Mouse (Mus musculus) neural tube, embryonic 14.5 days (tissue): ENCODE results near the gene Garnl3. TPM values are rescaled to one million over a fixed set of nuclear protein-coding genes. Genes with fewer than 3 reads are reported as not detected.
A peak's percentile ranks its signal among the peaks of the same experiment; 100 is the strongest.

Source experiments
- ATAC-seq: fragments of 200-750 bp; cut with Nextera tagmentation; 2 replicates; pipeline ENCODE4 v1.8.0; 2017; ENCODE audit warnings: low read depth, mild to moderate bottlenecking, moderate TSS enrichment, moderate library complexity
- H3K27ac ChIP-seq: fragments of 300-500 bp; sonication (generic); 2 replicates; pipeline ENCODE4 v1.5.1; 2014; ENCODE audit warnings: low read depth, mild to moderate bottlenecking, control low read depth, low read length, moderate library complexity, mixed read lengths
- H3K27me3 ChIP-seq: fragments of 300-500 bp; sonication (generic); 2 replicates; pipeline ENCODE4 v1.6.1; 2014; ENCODE audit warnings: low read length; ENCODE audit not compliant: control insufficient read depth, insufficient read depth
- H3K36me3 ChIP-seq: fragments of 300-500 bp; sonication (generic); 2 replicates; pipeline ENCODE4 v1.6.1; 2014; ENCODE audit warnings: low read length, mixed read lengths; ENCODE audit not compliant: control insufficient read depth, insufficient read depth
- H3K4me1 ChIP-seq: fragments of 300-500 bp; sonication (generic); 2 replicates; pipeline ENCODE4 v1.6.1; 2014; ENCODE audit warnings: low read length; ENCODE audit not compliant: control insufficient read depth, insufficient read depth
- H3K4me2 ChIP-seq: fragments of 300-500 bp; sonication (generic); 2 replicates; pipeline ENCODE4 v1.6.1; 2014; ENCODE audit warnings: mild to moderate bottlenecking, low read depth, low read length, control low read depth
- H3K4me3 ChIP-seq: fragments of 300-500 bp; sonication (generic); 2 replicates; pipeline ENCODE4 v1.5.1; 2014; ENCODE audit warnings: low read depth, low read length, control low read depth, mixed read lengths
- H3K9ac ChIP-seq: fragments of 300-500 bp; sonication (generic); replicated peaks from 2 replicates; pipeline ENCODE4 v1.6.1; 2014; ENCODE audit warnings: low read depth, mild to moderate bottlenecking, control low read depth, low read length, mixed read lengths
- H3K9me3 ChIP-seq: fragments of 300-500 bp; sonication (generic); 2 replicates; pipeline ENCODE4 v1.6.1; 2016; ENCODE audit warnings: low read length; ENCODE audit not compliant: control insufficient read depth
- WGBS: fragments of 180-500 bp; shearing (Covaris S2); extraction: QIAGEN DNeasy Blood & Tissue Kit; methylation state at CpG from one replicate; pipeline ENCODE4 v1.1.7; 2014; 5-methylcytosine and 5-hydroxymethylcytosine counted together
- polyA plus RNA-seq: library from polyadenylated mRNA; unstranded; fragments of >200 nt; fragmentation: Nextera tagmentation; extraction: Ambion mirVana; gene quantifications from 2 replicates; pipeline ENCODE4 v1.2.1, GENCODE M21; 2014

The Garnl3 gene
- polyA plus RNA-seq, 1 experiment from 2014 or later, result 65.7 TPM

- H3K9ac ChIP-seq, result no peak overlapping the region
- no peak overlapping the region for H3K27ac ChIP-seq
- peaks cover 9% of the 10 kb centered on the region for H3K36me3 ChIP-seq
- ATAC-seq, result no peak
- no peak overlapping the region for H3K4me2 ChIP-seq
- H3K9me3 ChIP-seq, result no peaks in the 10 kb centered on the region
- H3K4me1 ChIP-seq, result no peaks in the 10 kb centered on the region
- no peak overlapping the region for H3K4me3 ChIP-seq
- WGBS, result 91% methylated on average over 6 of the region's 6 CpGs
- no peaks in the 10 kb centered on the region for H3K27me3 ChIP-seq
Measured at GRCm38 (mm10) chr2:33136366-33136765, 4.9 kb upstream of the Garnl3 start.

GRCm38 (mm10) chr2:33134766-33135490 lies 3.5 kb upstream of the Garnl3 start:
- Histone ChIP-seq H3K4me3 (no peak overlapping the region), H3K9ac (no peak overlapping the region), H3K4me2 (no peak overlapping the region), H3K9me3 (no peaks in the 10 kb centered on the region), H3K27ac (no peak overlapping the region), H3K27me3 (no peaks in the 10 kb centered on the region), H3K36me3 (peaks cover 7% of the 10 kb centered on the region), H3K4me1 (peaks cover under 1% of the 10 kb centered on the region; the same call in 1 of the 2 replicates)
- WGBS, result 81% methylated on average over 7 of the region's 7 CpGs
- no peak for ATAC-seq

- Histone ChIP-seq H3K27ac (no peak overlapping the region), H3K9me3 (no peaks in the 10 kb centered on the region), H3K9ac (no peak overlapping the region), H3K36me3 (peaks cover 4% of the 10 kb centered on the region; the same call in 1 of the 2 replicates), H3K4me1 (peaks cover 10% of the 10 kb centered on the region; the same call in 1 of the 2 replicates), H3K27me3 (0 out of 2 replicates have a peak, but pooled peaks cover 3% of the 10 kb centered on the region), H3K4me2 (no peak overlapping the region), H3K4me3 (no peak overlapping the region)
- ATAC-seq, result no peak
- 2% methylated on average over 7 of the region's 7 CpGs for WGBS
Measured at GRCm38 (mm10) chr2:33132306-33132705, 852 bp upstream of the Garnl3 start.

- peaks cover 10% of the 10 kb centered on the region; the same call in 1 of the 2 replicates for H3K4me1 ChIP-seq
- no peaks in the 10 kb centered on the region for H3K9me3 ChIP-seq
- peak overlapping the region; percentile 98 for H3K4me2 ChIP-seq
- peak overlapping the region; percentile 78 for H3K9ac ChIP-seq
- H3K36me3 ChIP-seq, result 0 out of 2 replicates have a peak, but pooled peaks cover 1% of the 10 kb centered on the region
- peak; percentile 90 for ATAC-seq
- under 1% methylated on average over 52 of the region's 55 CpGs for WGBS
- peak overlapping the region; percentile 67 for H3K4me3 ChIP-seq
- H3K27me3 ChIP-seq, result 0 out of 2 replicates have a peak, but pooled peaks cover 3% of the 10 kb centered on the region
- peak overlapping the region; percentile 39; the same call in 1 of the 2 replicates for H3K27ac ChIP-seq
Measured at GRCm38 (mm10) chr2:33130526-33131483, 649 bp downstream of the Garnl3 start.

- Histone ChIP-seq H3K27ac (no peak overlapping the region; the same call in 1 of the 2 replicates), H3K4me1 (peaks cover 10% of the 10 kb centered on the region; the same call in 1 of the 2 replicates), H3K36me3 (no peaks in the 10 kb centered on the region), H3K27me3 (0 out of 2 replicates have a peak, but pooled peaks cover 3% of the 10 kb centered on the region), H3K4me3 (peak overlapping the region; percentile 67), H3K4me2 (peak overlapping the region; percentile 98), H3K9me3 (no peaks in the 10 kb centered on the region), H3K9ac (peak overlapping the region; percentile 78)
- 0% methylated on average over 26 of the region's 33 CpGs for WGBS
- ATAC-seq, result peak; percentile 29
Measured at GRCm38 (mm10) chr2:33130141-33130525, 1.3 kb downstream of the Garnl3 start.

GRCm38 (mm10) chr2:33129696-33130095 lies 1.8 kb downstream of the Garnl3 start:
- Histone ChIP-seq H3K27ac (no peak overlapping the region), H3K9me3 (no peaks in the 10 kb centered on the region), H3K4me1 (peaks cover 10% of the 10 kb centered on the region; the same call in 1 of the 2 replicates), H3K9ac (peak overlapping the region; percentile 78), H3K36me3 (no peaks in the 10 kb centered on the region), H3K27me3 (0 out of 2 replicates have a peak, but pooled peaks cover 3% of the 10 kb centered on the region), H3K4me2 (peak overlapping the region; percentile 98), H3K4me3 (peak overlapping the region; percentile 67)
- ATAC-seq, result no peak
- 2% methylated on average over 10 of the region's 10 CpGs for WGBS

GRCm38 (mm10) chr2:33129005-33129404 lies 2.4 kb downstream of the Garnl3 start:
- WGBS, result 76% methylated on average over 2 of the region's 2 CpGs

GRCm38 (mm10) chr2:33127271-33127670 lies 4.2 kb downstream of the Garnl3 start:
- 86% methylated on average over 2 of the region's 2 CpGs for WGBS
- no peak overlapping the region for H3K27ac ChIP-seq
- H3K4me1 ChIP-seq, result peaks cover 10% of the 10 kb centered on the region; the same call in 1 of the 2 replicates
- H3K4me2 ChIP-seq, result no peak overlapping the region
- H3K9ac ChIP-seq, result no peak overlapping the region
- H3K27me3 ChIP-seq, result 0 out of 2 replicates have a peak, but pooled peaks cover 3% of the 10 kb centered on the region
- H3K4me3 ChIP-seq, result no peak overlapping the region
- no peaks in the 10 kb centered on the region for H3K36me3 ChIP-seq
- H3K9me3 ChIP-seq, result no peaks in the 10 kb centered on the region
- no peak for ATAC-seq

More at GRCm38 (mm10) chr2:33129005-33129404, 2.4 kb downstream of the Garnl3 start:
- Histone ChIP-seq H3K4me1 (peaks cover 10% of the 10 kb centered on the region; the same call in 1 of the 2 replicates), H3K4me3 (peak overlapping the region; percentile 67), H3K9me3 (no peaks in the 10 kb centered on the region), H3K27me3 (0 out of 2 replicates have a peak, but pooled peaks cover 3% of the 10 kb centered on the region), H3K36me3 (no peaks in the 10 kb centered on the region), H3K4me2 (peak overlapping the region; percentile 98), H3K27ac (no peak overlapping the region), H3K9ac (no peak overlapping the region)
- ATAC-seq, result no peak
